Mouse (Mus musculus) heart, adult 11 months (tissue): Measurements from ENCODE around the gene Ppp3cb.

Source experiments
- DNase-seq: peaks from one replicate; pipeline ENCODE4 v3.0.0; 2022

Ppp3cb gene

GRCm38 (mm10) chr14:20546415-20546814 is at the start of gene Ppp3cb:
TSS of gene Ppp3cb (minus strand) at chr14:20546573.
- no peak for DNase-seq

- no peak for DNase-seq
Observed at GRCm38 (mm10) chr14:20595781-20596180, 49.4 kb upstream of the Ppp3cb start.

- DNase-seq, result no peak
Observed at GRCm38 (mm10) chr14:20587458-20587857, 41.1 kb upstream of the Ppp3cb start.

GRCm38 (mm10) chr14:20578822-20579407 is 32.5 kb upstream of the Ppp3cb start:
- DNase-seq, result peak; percentile 82

GRCm38 (mm10) chr14:20576179-20576578 is 29.8 kb upstream of the Ppp3cb start:
- DNase-seq, result peak; percentile 89

- peak; percentile 28 for DNase-seq
Observed at GRCm38 (mm10) chr14:20573196-20573595, 26.8 kb upstream of the Ppp3cb start.

GRCm38 (mm10) chr14:20565256-20566021 is 19.1 kb upstream of the Ppp3cb start:
- peak; percentile 62 for DNase-seq

GRCm38 (mm10) chr14:20564692-20565091 is 18.3 kb upstream of the Ppp3cb start:
- DNase-seq, result peak; percentile 75

GRCm38 (mm10) chr14:20561897-20562296 is 15.5 kb upstream of the Ppp3cb start:
- peak; percentile 73 for DNase-seq

- DNase-seq, result peak; percentile 87
Observed at GRCm38 (mm10) chr14:20550136-20550535, 3.8 kb upstream of the Ppp3cb start.

GRCm38 (mm10) chr14:20545529-20546331 is 643 bp downstream of the Ppp3cb start:
- peak; percentile 99 for DNase-seq

GRCm38 (mm10) chr14:20544467-20545411 is 1.6 kb downstream of the Ppp3cb start:
- peak; percentile 61 for DNase-seq

- peak; percentile 17 for DNase-seq
Observed at GRCm38 (mm10) chr14:20529643-20530042, 16.7 kb downstream of the Ppp3cb start.

- DNase-seq, result no peak
Observed at GRCm38 (mm10) chr14:20520179-20520578, 26.2 kb downstream of the Ppp3cb start.

- DNase-seq, result peak; percentile 81
Observed at GRCm38 (mm10) chr14:20508424-20508823, 37.9 kb downstream of the Ppp3cb start.

- DNase-seq, result peak; percentile 87
Observed at GRCm38 (mm10) chr14:20502966-20503365, 43.4 kb downstream of the Ppp3cb start.

GRCm38 (mm10) chr14:20499982-20500381 is 46.4 kb downstream of the Ppp3cb start:
- DNase-seq, result no peak

- DNase-seq, result no peak
Observed at GRCm38 (mm10) chr14:20496603-20497002, 49.8 kb downstream of the Ppp3cb start, which contains the start of gene Mss51. TSS of gene Mss51 (minus strand) at chr14:20496901.

GRCm38 (mm10) chr14:20486031-20486430 is 60.3 kb downstream of the Ppp3cb start:
- DNase-seq, result peak; percentile 66

- peak; percentile 24 for DNase-seq
Observed at GRCm38 (mm10) chr14:20482051-20482751, 64.2 kb downstream of the Ppp3cb start.

- DNase-seq, result peak; percentile 91
Observed at GRCm38 (mm10) chr14:20481211-20481610, 65.2 kb downstream of the Ppp3cb start.

- no peak for DNase-seq
Observed at GRCm38 (mm10) chr14:20480195-20480579, 66.2 kb downstream of the Ppp3cb start.
